Mouse (Mus musculus): Measurements from ENCODE around the gene Pik3ca.

DNA sequence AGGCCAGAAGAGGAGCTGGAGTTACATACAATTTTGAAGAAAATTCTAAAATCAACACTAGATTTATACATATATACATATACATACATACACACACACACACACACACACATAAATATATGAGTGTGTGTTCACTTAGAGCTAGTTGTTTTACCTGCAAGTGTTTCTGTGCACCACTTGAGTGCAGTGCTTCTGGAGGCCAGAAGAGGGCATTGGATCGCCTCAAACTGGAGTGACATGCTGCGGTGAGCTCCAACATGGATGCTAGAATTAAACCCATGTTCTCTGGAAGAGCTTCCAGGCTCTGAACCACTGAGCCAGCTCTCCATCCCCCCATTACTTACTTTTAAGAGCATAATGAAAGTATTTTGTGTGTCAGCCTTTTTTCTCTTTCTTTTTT lies 17.6 kb upstream of the Pik3ca start:
- TF ChIP-seq MAFK (IDR thresholded peaks at IDR 0.05; ENCODE audit: insufficient read depth, low read depth, low read length) (no peak), ZC3H11A (IDR thresholded peaks at IDR 0.05; ENCODE audit: borderline replicate concordance, low read depth, low read length) (peak; percentile 66; the same call in 1 of the 2 replicates), CHD2 (IDR thresholded peaks at IDR 0.05; ENCODE audit: low read depth, low read length) (no peak), ZNF384 (IDR thresholded peaks at IDR 0.05; ENCODE audit: low read depth, low read length) (no peak)
